Mouse (Mus musculus) layer of hippocampus, postnatal 14 days (tissue): ENCODE measurements at regions not wholly inside any gene's neighbourhood (a gene's known extent, or its start where the extent isn't known, plus 50 kb on each side); places are given as distances from the start of the nearest gene placed in this dataset.

Source experiments
- DNase-seq, 2 experiments: peaks; one replicate each; pipeline ENCODE4 v3.0.0; 2021 to 2022; ENCODE audit warnings: low spot score in 2 of 2, mixed read lengths in 1 of 2

- DNase-seq, result no peak
Observed at GRCm38 (mm10) chr8:116141363-116141762, 363.4 kb upstream of the Dynlrb2 start.

- no peak for DNase-seq
Observed at GRCm38 (mm10) chr8:116139934-116140333, 364.8 kb upstream of the Dynlrb2 start.

GRCm38 (mm10) chr8:116137765-116138164, 367.0 kb upstream of the Dynlrb2 start:
- DNase-seq, result no peak

GRCm38 (mm10) chr8:116133503-116133902, 371.3 kb upstream of the Dynlrb2 start:
- DNase-seq, result no peak

GRCm38 (mm10) chr8:116133084-116133483, 371.7 kb upstream of the Dynlrb2 start:
- DNase-seq, result no peak

- DNase-seq, result no peak
Observed at GRCm38 (mm10) chr8:116120067-116120466, 384.7 kb upstream of the Dynlrb2 start.

- DNase-seq, result no peak
Observed at GRCm38 (mm10) chr8:116117919-116118318, 386.9 kb upstream of the Dynlrb2 start.

- no peak for DNase-seq
Observed at GRCm38 (mm10) chr8:116116625-116117024, 388.1 kb upstream of the Dynlrb2 start.

GRCm38 (mm10) chr8:116115811-116116372, 388.9 kb upstream of the Dynlrb2 start:
- peak; percentile 51 to 82 for DNase-seq

- no peak for DNase-seq
Observed at GRCm38 (mm10) chr8:116114978-116115377, 389.8 kb upstream of the Dynlrb2 start.

- peak; percentile 9 to 24 for DNase-seq
Observed at GRCm38 (mm10) chr8:116114502-116114901, 390.3 kb upstream of the Dynlrb2 start.

GRCm38 (mm10) chr8:116111168-116111567, 393.6 kb upstream of the Dynlrb2 start:
- DNase-seq, result peak; percentile 21 to 24

- DNase-seq, result no peak
Observed at GRCm38 (mm10) chr8:116096666-116097065, 389.1 kb upstream of the Maf start.

- no peak for DNase-seq
Observed at GRCm38 (mm10) chr8:116083156-116083555, 375.6 kb upstream of the Maf start.

- no peak for DNase-seq
Observed at GRCm38 (mm10) chr8:116078849-116079407, 371.3 kb upstream of the Maf start.

GRCm38 (mm10) chr8:116071497-116071896, 363.9 kb upstream of the Maf start:
- DNase-seq, result no peak

- DNase-seq, result no peak
Observed at GRCm38 (mm10) chr8:116069538-116069937, 361.9 kb upstream of the Maf start.

- no peak for DNase-seq
Observed at GRCm38 (mm10) chr8:116067978-116068375, 360.4 kb upstream of the Maf start.

- no peak for DNase-seq
Observed at GRCm38 (mm10) chr8:116067182-116067977, 359.8 kb upstream of the Maf start.

GRCm38 (mm10) chr8:116065871-116066270, 358.3 kb upstream of the Maf start:
- DNase-seq, result no peak

- no peak for DNase-seq
Observed at GRCm38 (mm10) chr8:116065327-116065726, 357.7 kb upstream of the Maf start.

GRCm38 (mm10) chr8:116064562-116064961, 357.0 kb upstream of the Maf start:
- DNase-seq, result no peak

- DNase-seq, result no peak
Observed at GRCm38 (mm10) chr8:116063541-116063940, 355.9 kb upstream of the Maf start.
